Mouse (Mus musculus) embryonic facial prominence, embryonic 11.5 days (tissue): Measurements from ENCODE around the gene Spg20. TPM values are rescaled to one million over a fixed set of nuclear protein-coding genes. Genes with fewer than 3 reads are reported as not detected.

Experiments used
- ATAC-seq: fragments of 200-750 bp; cut with Nextera tagmentation; replicated peaks from 2 replicates; pipeline ENCODE4 v1.8.0; 2017; ENCODE audit warnings: low read depth; ENCODE audit not compliant: insufficient number of reproducible peaks, low FRiP score, low TSS enrichment
- DNase-seq: peaks from one replicate; pipeline ENCODE4 v3.0.0-alpha.2; 2015; ENCODE audit warnings: low spot score
- H3K27ac ChIP-seq: fragments of 300-500 bp; sonication (generic); replicated peaks from 2 replicates; pipeline ENCODE4 v1.5.1; 2014; ENCODE audit warnings: mild to moderate bottlenecking, low read depth, low read length, control low read depth
- H3K27me3 ChIP-seq: fragments of 300-500 bp; sonication (generic); 2 replicates; pipeline ENCODE4 v1.6.1; 2014; ENCODE audit warnings: mild to moderate bottlenecking, low read length, moderate library complexity, mixed read lengths; ENCODE audit not compliant: control insufficient read depth, insufficient read depth
- H3K36me3 ChIP-seq: fragments of 300-500 bp; sonication (generic); replicated peaks from 2 replicates; pipeline ENCODE4 v1.6.1; 2014; ENCODE audit warnings: low read depth, mild to moderate bottlenecking, low read length, moderate library complexity, mixed read lengths; ENCODE audit not compliant: control insufficient read depth, insufficient read depth
- H3K4me1 ChIP-seq: fragments of 300-500 bp; sonication (generic); 2 replicates; pipeline ENCODE4 v1.6.1; 2014; ENCODE audit warnings: low read length, mixed read lengths; ENCODE audit not compliant: control insufficient read depth, insufficient read depth
- H3K4me2 ChIP-seq: fragments of 300-500 bp; sonication (generic); 2 replicates; pipeline ENCODE4 v1.6.1; 2014; ENCODE audit warnings: low read depth, mild to moderate bottlenecking, control low read depth, low read length, moderate library complexity
- H3K4me3 ChIP-seq: fragments of 300-500 bp; sonication (generic); 2 replicates; pipeline ENCODE4 v1.5.1; 2014; ENCODE audit warnings: low read depth, low read length, control low read depth
- H3K9ac ChIP-seq: fragments of 300-500 bp; sonication (generic); replicated peaks from 2 replicates; pipeline ENCODE4 v1.6.1; 2014; ENCODE audit warnings: mild to moderate bottlenecking, control low read depth, low read length
- H3K9me3 ChIP-seq: fragments of 300-500 bp; sonication (generic); replicated peaks from 2 replicates; pipeline ENCODE4 v1.6.1; 2016; ENCODE audit warnings: mild to moderate bottlenecking, low read length, inconsistent platforms, mixed read lengths; ENCODE audit not compliant: control insufficient read depth
- WGBS: fragments of 180-500 bp; shearing (Covaris S2); extraction: QIAGEN DNeasy Blood & Tissue Kit; methylation state at CpG from one replicate; pipeline ENCODE4 v1.1.7; 2014; 5-methylcytosine and 5-hydroxymethylcytosine counted together
- polyA plus RNA-seq: library from polyadenylated mRNA; unstranded; fragments of >200 nt; fragmentation: Nextera tagmentation; extraction: Ambion mirVana; gene quantifications from 2 replicates; pipeline ENCODE4 v1.2.1, GENCODE M21; 2014

The Spg20 gene
- polyA plus RNA-seq, 1 experiment from 2014 or later = 84.8 TPM

DNA sequence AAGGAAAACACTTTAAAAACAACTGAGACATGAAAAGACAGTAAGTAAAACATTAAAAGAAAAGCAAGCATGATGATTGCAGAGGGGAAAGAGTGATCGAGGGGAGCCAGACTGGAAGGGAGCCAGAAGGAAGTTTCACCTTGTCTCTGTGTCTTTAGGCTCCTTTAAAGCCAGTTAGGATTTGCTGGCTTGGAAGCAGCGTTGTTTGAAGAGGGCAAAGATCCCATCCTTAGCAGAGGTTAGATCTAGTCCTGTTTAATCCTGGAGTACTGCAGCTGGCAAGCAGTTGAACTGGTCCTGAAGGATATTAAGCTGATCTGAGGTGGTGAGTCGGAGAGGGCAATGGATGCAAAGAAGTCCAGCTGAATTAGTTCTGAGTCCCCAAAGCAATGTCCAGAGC, 23.1 kb upstream of the Spg20 start:
- no peak overlapping the region for H3K4me3 ChIP-seq
- H3K4me1 ChIP-seq = no peaks in the 10 kb centered on the region
- no peak for ATAC-seq
- H3K9me3 ChIP-seq = no peaks in the 10 kb centered on the region
- H3K27me3 ChIP-seq = no peaks in the 10 kb centered on the region
- WGBS = 81% methylated on average over 3 of the region's 3 CpGs
- no peaks in the 10 kb centered on the region for H3K36me3 ChIP-seq
- H3K27ac ChIP-seq = no peak overlapping the region
- no peak overlapping the region for H3K4me2 ChIP-seq
- no peak overlapping the region for H3K9ac ChIP-seq
- no peak for DNase-seq

DNA sequence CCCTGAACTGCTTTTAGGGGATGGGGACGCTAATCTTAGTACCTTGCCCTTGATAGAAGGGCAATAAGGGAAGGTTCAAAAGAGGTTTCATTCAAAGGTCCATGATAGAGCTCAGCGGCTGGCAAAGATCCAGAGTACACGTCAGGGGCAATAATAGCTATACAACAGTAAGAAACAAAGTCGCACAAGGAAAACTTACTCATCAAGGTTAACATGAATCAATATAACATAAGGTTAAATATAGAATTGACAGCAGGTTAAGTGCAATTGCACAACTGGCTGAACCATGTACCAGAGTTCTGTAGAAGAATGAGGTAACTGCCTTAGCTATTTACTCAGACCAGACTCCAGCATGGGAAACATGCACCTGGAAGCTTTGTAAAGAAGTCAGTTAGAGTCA, 22.6 kb upstream of the Spg20 start:
- H3K4me2 ChIP-seq = no peak overlapping the region
- H3K27ac ChIP-seq = no peak overlapping the region
- ATAC-seq = no peak
- H3K9me3 ChIP-seq = no peaks in the 10 kb centered on the region
- H3K36me3 ChIP-seq = no peaks in the 10 kb centered on the region
- H3K9ac ChIP-seq = no peak overlapping the region
- WGBS = 82% methylated on average over 4 of the region's 4 CpGs
- no peak overlapping the region for H3K4me3 ChIP-seq
- H3K4me1 ChIP-seq = no peaks in the 10 kb centered on the region
- DNase-seq = no peak
- H3K27me3 ChIP-seq = no peaks in the 10 kb centered on the region

DNA sequence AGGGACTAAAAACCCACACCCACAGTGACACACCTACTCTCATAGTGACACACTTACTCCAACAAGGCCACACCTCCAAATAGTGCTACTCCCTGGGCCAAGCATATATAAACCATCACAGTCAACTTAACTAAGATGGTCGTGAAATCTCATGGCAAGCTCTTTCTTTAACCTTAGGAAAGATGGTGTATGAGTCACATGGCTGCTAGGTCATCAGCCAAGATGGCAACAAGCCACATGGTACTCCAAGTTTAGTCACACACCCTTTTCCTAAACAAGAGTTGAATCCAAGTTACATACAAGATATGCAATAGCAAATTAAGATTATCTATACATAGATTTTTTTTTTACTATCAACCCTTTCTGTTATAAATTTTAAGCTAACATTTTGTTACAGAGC, 18.7 kb upstream of the Spg20 start:
- ATAC-seq = no peak
- no peak overlapping the region for H3K9ac ChIP-seq
- H3K9me3 ChIP-seq = no peaks in the 10 kb centered on the region
- no peaks in the 10 kb centered on the region for H3K36me3 ChIP-seq
- no peak for DNase-seq
- no peak overlapping the region for H3K4me3 ChIP-seq
- no peak overlapping the region for H3K4me2 ChIP-seq
- no peaks in the 10 kb centered on the region for H3K27me3 ChIP-seq
- 79% methylated on average over 1 of the region's 1 CpGs for WGBS
- H3K27ac ChIP-seq = no peak overlapping the region
- H3K4me1 ChIP-seq = no peaks in the 10 kb centered on the region; the same call in 1 of the 2 replicates

DNA sequence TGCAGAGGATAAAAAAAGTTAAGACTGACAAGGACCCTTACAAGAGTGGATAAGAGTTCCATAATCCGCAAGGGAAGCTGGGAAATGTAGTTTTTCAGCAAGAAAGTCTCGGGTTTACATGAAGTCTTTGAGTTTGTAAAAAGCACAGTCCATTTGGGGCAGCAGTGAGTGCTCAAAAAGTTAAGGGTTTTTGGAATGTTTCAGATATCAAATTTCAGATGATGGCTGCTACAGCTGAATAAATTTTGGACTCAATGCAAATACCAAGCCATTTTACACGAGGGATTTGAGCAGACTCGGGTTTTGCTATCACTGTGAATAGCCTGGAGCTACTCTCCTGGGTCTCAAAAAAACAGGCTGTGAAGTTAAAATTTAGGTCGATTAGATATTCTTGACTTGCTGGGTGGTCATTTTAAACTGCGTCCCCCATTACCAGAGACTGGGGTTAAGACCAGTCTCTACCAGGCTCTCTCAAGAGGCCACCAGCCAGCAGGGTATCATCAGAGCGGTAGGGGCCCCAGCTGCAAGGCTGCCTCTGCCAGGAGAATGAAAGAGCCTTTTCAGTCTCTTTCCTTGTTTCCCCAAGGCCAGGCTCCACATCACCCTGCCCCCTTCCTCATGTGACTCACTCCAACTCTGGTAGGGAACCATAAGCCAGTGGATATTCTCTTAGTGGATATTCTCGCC, 15.8 kb upstream of the Spg20 start:
- Histone ChIP-seq H3K4me3 (no peak overlapping the region), H3K4me1 (no peaks in the 10 kb centered on the region; the same call in 1 of the 2 replicates), H3K27me3 (no peaks in the 10 kb centered on the region), H3K9me3 (no peaks in the 10 kb centered on the region), H3K36me3 (no peaks in the 10 kb centered on the region), H3K9ac (no peak overlapping the region), H3K27ac (peak overlapping the region; percentile 79), H3K4me2 (peak overlapping the region; percentile 17; the same call in 1 of the 2 replicates)
- peak; percentile 88 for ATAC-seq
- 16% methylated on average over 8 of the region's 8 CpGs for WGBS
- DNase-seq = peak; percentile 85

DNA sequence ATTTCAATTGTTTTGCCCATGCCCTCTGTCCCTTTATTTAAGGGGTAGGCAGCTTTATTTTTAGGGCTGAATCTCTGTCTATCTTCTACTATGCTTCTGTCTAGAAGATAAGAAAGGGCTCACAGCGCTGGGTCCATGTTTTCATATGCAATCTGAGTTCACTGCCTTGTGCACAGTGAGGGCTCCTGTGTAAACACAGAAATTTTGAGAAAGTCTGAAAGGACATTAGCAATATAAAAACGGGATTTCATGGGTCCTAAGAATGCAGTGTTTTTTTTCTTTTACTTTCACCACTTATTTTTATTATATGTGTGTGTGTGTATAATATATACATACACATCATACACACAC, 15.3 kb upstream of the Spg20 start:
- no peaks in the 10 kb centered on the region for H3K36me3 ChIP-seq
- H3K9me3 ChIP-seq = no peaks in the 10 kb centered on the region
- H3K4me3 ChIP-seq = no peak overlapping the region
- DNase-seq (no peak), ATAC-seq (peak; percentile 64)
- no peaks in the 10 kb centered on the region; the same call in 1 of the 2 replicates for H3K4me1 ChIP-seq
- H3K27me3 ChIP-seq = no peaks in the 10 kb centered on the region
- H3K4me2 ChIP-seq = no peak overlapping the region
- no peak overlapping the region for H3K9ac ChIP-seq
- H3K27ac ChIP-seq = peak overlapping the region; percentile 79
- WGBS = 48% methylated on average over 2 of the region's 2 CpGs

DNA sequence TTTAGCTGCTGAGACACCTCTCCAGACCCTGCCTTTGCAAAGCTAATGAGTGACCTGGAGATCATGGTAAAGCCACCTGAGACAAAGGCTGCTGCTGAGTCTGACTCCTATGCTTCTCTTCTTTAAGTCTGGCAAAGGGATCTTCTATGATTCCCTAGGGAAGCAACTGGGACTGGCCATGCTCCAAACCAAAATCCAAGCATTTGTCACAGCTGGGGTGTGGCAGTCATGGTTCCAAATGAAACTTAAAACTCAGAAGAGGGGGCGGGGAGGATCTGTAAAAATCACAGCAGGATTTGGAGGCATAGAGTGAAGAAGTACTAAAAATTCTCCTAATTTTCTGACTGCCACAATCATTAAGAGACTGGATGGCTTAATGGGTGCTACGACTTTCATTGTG, 14.7 kb upstream of the Spg20 start:
- DNase-seq = no peak
- no peaks in the 10 kb centered on the region for H3K9me3 ChIP-seq
- 80% methylated on average over 2 of the region's 2 CpGs for WGBS
- H3K36me3 ChIP-seq = no peaks in the 10 kb centered on the region
- H3K4me3 ChIP-seq = no peak overlapping the region
- H3K4me2 ChIP-seq = no peak overlapping the region
- H3K27ac ChIP-seq = peak overlapping the region; percentile 22; the same call in 1 of the 2 replicates
- ATAC-seq = no peak
- no peaks in the 10 kb centered on the region for H3K27me3 ChIP-seq
- no peak overlapping the region for H3K9ac ChIP-seq
- no peaks in the 10 kb centered on the region; the same call in 1 of the 2 replicates for H3K4me1 ChIP-seq

DNA sequence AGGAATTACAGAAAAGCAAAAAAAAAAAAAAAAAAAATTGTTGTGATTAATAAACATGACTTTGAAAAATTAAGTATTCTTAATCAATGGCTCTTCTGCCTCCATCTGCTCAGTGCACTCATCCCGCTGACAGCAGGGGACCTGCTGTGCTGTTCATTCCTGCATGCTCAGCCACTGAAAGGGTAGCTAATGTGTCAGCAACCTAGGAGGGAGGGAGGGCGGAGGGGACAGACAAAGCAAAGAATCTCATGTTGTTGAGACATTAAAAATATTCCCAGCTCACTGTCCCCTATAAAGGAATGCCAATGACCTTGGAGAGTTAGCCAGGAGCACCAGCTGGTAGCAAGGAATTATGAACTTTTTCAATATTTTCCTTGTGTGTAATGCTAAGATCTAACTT, 13.9 kb upstream of the Spg20 start:
- Histone ChIP-seq H3K9ac (no peak overlapping the region), H3K27ac (no peak overlapping the region)
- 0 out of 2 replicates have a peak, but pooled peaks have one; percentile 55 for ATAC-seq

DNA sequence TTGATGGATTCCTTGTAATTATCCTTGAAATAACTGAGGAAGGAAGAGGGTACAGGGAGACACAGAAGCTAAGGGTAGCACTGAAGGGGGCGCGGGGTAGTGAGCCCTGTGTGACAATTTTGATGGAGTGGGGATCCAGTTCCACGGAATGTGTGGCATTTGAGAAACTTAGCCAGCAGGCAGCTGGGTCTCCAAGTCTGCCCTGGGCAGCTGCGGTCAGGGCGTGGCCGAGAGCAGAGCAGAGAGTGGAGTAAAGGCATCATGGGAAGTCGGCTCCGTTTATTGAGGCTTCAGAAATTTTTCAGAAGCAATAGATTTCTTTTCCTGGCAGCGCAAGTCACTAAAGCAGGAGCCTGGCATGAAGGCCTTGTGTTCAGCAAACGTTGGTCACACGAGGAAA, 12.9 kb upstream of the Spg20 start:
- no peaks in the 10 kb centered on the region for H3K36me3 ChIP-seq
- DNase-seq = no peak
- H3K4me1 ChIP-seq = no peaks in the 10 kb centered on the region; the same call in 1 of the 2 replicates
- H3K9ac ChIP-seq = no peak overlapping the region
- H3K27ac ChIP-seq = no peak overlapping the region
- WGBS = 84% methylated on average over 11 of the region's 11 CpGs
- H3K27me3 ChIP-seq = no peaks in the 10 kb centered on the region
- no peaks in the 10 kb centered on the region for H3K9me3 ChIP-seq
- ATAC-seq = no peak
- no peak overlapping the region for H3K4me2 ChIP-seq
- H3K4me3 ChIP-seq = no peak overlapping the region

More for the DNA sequence above, 13.9 kb upstream of the Spg20 start:
- H3K4me3 ChIP-seq = no peak overlapping the region
- WGBS = 54% methylated on average over 2 of the region's 2 CpGs
- no peaks in the 10 kb centered on the region; the same call in 1 of the 2 replicates for H3K4me1 ChIP-seq
- no peaks in the 10 kb centered on the region for H3K27me3 ChIP-seq
- DNase-seq = no peak
- H3K36me3 ChIP-seq = no peaks in the 10 kb centered on the region
- no peak overlapping the region for H3K4me2 ChIP-seq
- H3K9me3 ChIP-seq = no peaks in the 10 kb centered on the region
